Mouse (Mus musculus) mouse embryonic stem cell (cell line): Measurements from ENCODE around the gene Tspan9.

Source experiments
- in situ Hi-C, 2 experiments: fragments of 300-500 bp; cut with MboI; formaldehyde crosslinking; loops; 1 replicate in 1 of 2; 3 replicates in 1 of 2; pipeline ENCODE4 v1.14.3; 2019 to 2020; ENCODE audit warnings: low sequenced_read_pairs in 2 of 2, low pct_unique_long_range_greater_than_20kb in 1 of 2, mixed read lengths in 1 of 2; ENCODE audit not compliant: unreplicated experiment in 1 of 2

The Tspan9 gene

DNA sequence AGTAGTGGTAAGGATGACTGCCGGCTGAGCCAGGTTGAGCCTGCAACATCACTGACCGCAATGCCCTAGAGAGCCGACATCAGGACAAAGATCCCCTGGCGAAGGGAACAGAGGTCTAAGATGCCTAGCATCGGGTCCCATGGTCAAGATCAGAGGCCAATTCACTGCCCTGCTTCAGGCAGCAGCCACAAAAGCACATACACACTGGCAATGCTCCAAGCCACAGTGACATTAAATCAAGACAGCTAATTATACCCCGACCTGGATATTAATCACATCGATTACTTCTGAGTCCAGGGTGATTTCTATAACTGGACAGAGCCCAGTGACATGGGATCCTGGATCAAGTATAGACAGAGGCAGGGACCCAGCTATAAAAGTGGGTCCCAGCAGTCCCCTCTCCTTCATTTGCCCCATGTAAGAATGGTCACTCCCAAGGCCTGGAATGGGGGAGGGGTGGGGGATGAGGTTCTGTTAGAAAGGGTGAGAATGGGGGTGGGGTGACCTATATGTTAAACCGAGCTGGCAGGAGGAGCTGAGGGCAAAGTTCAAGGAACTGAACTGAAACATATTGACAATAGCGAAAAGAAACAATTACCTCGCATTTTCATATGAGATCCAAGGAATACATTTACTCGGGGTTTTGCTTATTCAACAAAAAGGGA, 162.9 kb downstream of the Tspan9 start:
- in situ Hi-C loops, result no loop called here

DNA sequence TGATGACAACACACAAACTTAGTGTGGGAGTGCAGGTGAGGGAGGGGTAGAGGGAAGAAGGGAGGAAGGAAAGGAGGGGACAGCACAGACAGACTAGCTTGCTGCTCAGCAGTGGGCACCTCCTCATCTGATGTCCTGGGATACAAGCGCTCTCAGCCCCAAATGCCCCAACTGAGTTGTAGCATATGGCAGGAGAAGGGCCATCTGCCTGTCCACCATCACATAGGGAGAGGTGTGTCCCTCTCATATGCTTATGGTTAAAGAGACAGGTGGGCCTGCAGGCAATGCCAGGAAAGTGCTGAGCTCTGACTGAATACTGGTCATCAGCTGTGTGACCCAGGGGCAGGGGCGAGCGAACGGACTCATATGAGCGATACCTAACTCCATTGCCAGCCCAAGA, 163.6 kb downstream of the Tspan9 start:
- in situ Hi-C loops, result no loop called here

DNA sequence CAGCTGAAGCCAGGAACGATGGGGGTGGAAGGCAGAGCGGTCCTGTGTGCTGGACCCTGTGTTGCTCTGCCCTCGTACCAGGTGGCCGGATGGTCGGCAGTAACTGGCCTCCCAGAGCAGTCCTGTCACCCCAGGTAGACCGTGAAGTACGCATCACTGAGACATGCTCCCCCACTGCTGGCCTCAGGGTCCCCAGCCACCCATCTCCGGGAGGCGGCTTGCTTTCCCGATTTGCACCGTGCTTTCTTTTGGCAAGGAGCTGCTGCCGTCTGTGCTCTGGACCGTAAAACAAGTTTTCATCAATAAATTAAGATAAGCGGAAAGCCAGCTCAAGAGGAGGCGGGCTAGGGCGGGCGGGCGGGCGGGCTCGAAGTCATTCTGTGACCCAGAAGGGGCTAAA, 164.5 kb downstream of the Tspan9 start:
- in situ Hi-C loops, result no loop called here

DNA sequence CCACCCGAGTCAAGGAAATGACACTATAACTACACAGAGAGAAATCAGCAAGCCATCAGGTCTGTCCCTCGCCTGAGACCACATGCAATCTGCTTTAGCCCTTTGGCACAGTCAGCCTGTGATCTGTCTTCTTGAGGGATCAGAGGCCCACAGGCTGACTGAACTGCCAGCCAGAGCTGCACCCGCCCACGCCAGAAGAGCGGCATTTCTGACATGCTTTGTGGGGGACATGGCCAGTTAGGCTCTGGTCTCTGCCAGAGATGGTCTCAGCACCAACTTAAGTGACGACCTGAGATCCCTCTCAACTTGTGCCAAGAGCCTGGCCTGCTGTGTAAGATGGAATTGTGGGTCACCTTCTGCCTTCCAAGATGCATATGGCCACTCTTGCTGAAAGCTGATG, 166.7 kb downstream of the Tspan9 start:
- in situ Hi-C loops, result no loop called here

DNA sequence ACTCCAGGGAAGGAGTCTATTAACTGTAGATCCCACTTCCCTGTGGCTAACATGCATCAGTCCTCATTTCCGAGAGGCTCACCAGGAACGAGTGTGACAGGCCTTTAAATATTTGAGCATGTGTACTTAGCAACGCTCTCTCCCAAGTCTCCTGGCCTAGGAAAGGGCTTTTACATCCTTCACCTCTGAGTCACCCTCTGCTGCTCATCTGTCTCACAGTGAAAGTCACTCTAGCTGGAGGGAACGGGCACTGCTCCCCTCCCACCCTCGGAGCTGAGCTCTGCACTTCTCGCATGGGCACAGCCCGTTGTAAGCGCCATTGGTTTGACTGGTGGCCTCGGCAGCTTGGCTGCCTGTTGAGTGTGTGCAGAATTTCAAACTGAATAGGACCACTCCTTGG, 169.4 kb downstream of the Tspan9 start:
- in situ Hi-C loops, result no loop called here

DNA sequence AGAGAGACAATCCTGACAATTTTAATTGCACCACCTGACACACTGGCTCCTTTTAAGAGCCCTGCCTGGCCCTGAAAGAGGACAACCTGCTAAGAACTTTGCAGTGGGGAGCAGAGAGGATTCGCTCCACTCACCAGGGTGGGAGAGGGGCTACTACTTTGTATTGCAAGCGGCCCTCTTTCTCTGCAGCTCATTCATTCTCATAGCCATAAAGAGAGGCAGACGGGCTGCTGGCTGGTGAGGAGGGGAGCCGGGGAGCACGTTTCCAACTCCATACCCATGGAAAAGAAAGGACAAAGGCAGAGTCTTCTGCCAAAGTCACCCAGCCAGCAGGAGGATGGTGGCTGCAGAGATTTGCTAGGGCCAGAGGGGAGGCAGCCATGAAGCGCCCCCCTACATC, 169.8 kb downstream of the Tspan9 start:
- in situ Hi-C loops, result no loop called here

DNA sequence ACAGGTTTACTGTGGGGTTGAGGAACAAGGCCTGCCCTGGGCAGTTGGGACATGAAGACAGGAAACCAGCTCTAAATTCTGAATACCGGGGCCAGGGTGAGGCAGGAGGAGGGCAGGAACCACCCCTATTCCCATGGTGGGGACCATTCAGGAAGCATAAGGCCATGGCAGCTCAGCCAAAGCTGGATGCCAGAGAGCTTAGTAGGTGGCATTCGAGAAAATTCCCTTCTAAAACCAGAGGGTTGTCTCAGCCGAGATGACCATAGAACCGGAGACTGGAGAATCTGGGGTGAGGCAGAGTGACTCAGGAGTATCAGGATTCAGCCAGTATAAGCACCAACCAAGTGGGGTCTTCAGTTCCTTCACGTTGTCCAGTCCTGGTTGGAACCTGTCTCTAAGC, 171.5 kb downstream of the Tspan9 start:
- in situ Hi-C loops, result no loop called here

DNA sequence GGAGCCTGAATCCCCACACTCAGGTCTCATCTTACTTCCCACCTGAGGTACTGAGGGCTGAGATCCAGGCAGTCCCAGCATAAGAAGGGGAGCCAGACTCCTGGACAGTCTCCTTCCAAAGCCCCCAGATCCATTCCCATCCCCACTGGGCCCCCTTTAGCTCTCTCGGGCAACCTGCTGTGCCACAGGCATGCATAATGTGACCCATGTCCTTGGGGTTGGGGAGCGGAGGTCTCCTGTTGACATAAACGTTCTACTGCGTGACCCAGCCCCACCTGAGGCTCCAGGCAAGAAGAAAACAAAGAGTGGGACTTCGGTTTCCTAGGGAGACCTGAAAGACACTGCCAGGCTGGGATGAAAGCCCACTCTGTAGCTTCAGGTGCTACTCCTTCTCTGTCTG, 172.5 kb downstream of the Tspan9 start:
- in situ Hi-C loops, result no loop called here

DNA sequence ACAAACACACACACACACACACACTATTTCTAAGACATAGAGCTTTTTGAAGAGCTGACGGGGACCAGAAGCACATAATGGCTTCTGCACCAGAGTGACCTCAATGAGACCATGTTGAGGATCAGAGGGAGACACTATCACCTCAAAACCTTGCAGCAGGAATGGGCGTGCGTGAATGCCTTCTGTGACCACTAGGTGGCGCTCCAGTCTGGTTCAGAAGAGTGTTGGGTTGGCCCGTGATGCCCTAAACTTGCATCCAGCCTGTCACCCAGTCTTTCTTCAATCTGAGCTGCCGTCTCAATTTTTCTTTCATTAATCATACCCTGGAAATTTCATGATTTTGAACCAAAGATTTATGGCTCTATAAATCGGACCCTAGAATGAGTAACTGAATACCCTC, 173.3 kb downstream of the Tspan9 start:
- in situ Hi-C loops, result no loop called here

DNA sequence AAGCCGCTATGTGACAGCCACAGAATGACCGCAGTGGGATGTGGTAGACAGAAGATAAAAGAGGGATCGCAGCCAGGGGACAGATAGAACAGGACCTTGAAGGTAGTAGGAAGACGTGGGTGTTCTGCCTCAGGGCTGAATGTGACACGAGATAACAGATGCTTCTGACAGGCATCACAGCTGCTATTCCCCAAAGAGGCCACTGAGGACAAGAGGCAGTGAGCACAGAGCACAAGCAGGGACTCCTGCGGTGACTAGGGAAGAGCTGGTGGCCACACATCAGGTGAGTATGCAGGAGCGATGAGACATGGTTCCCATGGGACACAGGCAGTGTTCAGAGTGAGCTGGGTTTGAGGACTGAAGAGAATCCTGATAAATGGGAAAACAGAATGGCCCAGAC, 173.7 kb downstream of the Tspan9 start:
- in situ Hi-C loops, result no loop called here

DNA sequence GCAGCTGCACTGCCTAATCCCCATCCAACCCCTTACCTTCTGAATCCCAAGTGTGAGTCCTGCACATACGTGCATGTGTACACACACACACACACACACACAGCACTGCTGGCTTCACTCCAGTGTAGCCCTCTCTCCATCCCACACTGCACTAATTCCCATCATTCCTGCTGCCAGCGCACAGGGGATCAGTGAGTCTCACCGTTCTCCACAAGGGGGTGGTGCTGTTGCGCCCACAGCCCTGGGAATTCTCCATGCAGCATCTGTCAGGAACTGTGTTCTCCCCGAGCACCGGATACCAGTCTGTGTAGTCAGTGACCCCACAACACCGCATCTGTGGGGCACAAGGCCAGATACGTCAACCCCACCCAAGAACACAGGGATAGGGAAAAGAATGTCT, 177.9 kb downstream of the Tspan9 start:
- in situ Hi-C loops, result no loop called here

DNA sequence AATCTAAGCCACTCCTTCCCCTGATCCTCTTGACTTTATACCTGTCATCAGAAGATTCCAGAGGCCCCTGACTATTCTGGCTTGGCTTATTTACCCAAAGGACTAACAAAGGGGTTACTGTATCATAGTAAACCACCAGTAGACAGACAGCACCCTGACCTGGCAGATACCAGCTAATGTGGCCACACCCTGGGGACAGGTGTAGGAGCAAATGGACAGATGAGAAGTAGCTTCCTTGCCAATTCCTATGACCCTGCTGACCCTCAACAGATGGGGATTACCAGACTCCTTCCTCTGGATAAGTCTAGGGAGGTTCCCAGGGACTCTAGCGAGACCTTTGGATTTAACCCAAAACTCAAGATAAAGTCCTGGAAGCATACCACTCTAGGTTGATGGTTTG, 183.2 kb downstream of the Tspan9 start:
- in situ Hi-C loops, result no loop called here

DNA sequence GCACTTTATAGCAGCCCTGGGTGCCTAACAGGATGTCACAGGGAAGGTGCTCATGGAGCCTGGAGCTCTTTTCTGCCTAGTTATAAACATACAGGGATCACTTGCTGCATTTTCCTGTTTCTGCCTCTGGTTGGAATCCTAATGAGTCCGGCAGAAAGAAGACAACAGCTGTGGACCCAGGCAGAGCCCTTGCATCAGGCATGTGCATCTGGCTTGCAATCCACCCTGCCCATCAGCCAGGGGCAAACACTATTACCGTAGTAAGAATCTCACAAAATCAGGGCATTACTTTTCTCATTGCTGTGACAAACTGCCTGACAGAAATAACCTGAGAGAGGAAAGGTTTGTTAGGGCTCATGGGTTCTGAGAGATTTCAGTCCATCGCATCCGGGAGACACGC, 187.2 kb downstream of the Tspan9 start:
- in situ Hi-C loops, result no loop called here

DNA sequence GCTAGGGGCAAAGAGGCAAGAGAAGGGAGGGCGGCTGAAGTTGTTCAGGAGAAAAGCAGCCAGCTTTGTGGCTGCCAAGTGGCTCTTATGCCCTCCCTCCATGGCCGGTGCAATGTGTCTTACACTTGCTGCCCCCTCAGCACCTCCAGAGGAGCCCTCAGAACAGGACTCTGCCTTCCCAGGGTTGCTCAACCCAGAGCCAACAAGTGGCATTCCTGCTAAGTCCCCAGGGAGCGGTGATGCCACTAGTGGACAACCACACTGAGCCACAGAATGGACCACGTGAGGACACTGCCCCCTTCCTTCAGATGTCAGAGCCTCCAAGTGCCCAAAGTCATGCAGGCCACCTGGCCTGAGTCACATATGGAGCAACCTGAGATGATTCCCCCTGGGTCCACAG, 190.3 kb downstream of the Tspan9 start:
- in situ Hi-C loops, result no loop called here

DNA sequence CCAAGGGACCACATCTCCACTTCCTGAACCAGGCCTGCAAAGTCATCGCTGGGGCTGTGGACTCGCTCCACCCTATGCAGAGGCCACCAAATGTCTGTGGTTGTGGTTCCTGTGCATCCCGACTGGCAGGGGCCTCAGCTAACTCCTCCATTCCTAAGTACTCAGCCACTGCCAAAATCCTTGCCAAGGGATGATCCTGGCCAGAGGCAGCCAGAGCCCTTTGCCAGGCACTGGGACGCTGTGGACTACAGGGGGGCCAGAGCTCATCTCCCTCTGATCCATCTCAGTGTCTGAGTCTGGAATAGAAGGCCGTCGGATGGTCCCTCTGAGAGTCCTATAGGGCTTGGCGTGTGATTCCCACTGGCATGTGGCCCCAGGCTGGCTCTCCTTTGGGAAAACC, 193.5 kb downstream of the Tspan9 start:
- in situ Hi-C loops, result no loop called here

DNA sequence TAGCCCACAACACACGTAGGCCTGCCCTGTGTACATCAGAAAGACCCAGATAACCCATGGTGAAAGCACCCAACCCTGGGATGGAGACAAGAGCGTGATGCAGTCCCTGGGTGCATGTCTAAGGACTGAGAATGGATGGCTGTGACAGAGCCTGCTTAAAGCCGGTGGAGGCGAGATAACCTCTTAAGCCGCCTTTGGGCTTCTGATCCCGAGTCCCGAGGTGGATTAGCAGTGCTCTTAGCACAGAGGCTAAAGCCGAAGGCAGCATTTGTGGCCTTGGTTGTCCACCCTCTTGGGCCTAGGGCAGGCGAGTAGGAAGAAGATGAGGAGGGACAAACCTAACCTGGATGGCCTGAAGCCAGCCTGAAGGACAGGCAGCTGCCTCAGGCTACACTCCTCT, 194.7 kb downstream of the Tspan9 start:
- in situ Hi-C loops, result no loop called here

DNA sequence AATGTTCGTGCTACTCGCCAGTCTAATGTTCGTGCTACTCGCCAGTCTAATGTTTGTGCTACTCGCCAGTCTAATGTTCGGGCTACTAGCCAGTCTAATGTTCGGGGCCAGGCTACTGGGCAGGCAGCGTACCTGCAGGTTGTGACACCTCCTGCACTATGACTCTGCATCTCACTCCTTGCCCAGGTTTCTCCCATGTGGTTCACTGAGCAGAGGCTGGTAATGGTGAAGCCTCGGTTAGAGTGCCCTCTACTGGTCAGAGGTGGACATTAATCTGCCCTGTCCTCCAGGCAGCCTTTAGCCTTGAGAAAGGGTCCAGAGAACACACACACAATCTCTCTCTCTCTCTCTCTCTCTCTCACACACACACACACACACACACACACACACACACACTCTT, 197.7 kb downstream of the Tspan9 start:
- in situ Hi-C loops, result no loop called here

DNA sequence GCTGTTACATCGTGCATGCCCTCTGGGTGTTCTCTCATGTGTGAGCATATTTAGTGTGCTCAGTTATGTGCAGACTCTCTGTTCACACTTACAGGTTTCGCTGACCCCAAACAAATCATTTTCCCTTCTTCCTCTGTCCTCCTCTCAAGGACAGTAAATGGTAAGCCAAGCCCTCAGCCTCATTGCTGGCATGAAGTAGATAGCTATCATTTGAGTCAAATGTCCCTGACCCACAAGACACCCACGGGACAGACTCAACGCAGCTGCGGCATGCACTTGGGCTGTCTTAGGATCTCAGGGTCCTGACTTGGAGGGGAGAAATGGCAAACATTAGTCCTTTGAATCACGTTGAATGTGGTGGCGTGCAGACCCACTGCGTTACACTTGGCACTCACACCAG, 201.0 kb downstream of the Tspan9 start:
- in situ Hi-C loops, result no loop called here

DNA sequence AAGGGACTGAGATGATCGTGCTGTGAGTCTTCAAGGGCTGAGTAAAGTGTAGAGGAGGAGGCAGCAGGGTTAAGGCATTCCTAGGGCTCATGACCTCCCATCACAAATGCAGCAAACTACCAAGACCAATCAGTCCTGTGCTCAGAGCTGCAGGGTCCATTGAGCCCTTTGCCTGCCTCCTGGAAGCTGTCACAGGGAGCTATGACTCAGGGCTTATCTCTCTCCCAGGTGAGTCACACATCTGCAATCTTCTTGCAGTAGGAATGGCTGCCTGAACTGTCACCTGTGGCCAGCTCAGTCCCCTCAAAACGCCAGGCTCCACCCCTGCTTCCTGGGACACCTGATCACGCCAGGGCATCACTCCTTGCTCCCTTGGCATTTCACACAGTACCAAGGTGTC, 208.3 kb downstream of the Tspan9 start:
- in situ Hi-C loops, result no loop called here

DNA sequence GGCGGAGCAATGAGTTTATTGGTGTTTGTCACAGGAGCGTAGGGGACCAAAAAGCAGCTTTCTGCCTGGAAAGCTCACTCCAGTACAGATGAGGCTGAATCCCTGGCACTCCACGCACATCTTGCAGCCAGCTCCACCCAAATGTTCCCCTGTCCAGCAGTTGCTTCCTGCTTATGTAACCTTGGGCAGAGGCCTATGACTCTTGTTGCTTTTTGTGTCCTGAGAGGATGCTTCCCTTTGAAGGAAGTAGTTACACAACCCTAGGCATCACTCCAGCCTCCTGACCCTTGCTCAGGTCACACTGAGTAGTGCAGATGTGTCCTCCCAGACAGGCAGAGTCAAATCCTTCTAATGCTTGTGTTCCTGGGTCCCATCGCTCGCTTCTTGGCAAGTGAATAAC, 209.6 kb downstream of the Tspan9 start:
- in situ Hi-C loops, result no loop called here

DNA sequence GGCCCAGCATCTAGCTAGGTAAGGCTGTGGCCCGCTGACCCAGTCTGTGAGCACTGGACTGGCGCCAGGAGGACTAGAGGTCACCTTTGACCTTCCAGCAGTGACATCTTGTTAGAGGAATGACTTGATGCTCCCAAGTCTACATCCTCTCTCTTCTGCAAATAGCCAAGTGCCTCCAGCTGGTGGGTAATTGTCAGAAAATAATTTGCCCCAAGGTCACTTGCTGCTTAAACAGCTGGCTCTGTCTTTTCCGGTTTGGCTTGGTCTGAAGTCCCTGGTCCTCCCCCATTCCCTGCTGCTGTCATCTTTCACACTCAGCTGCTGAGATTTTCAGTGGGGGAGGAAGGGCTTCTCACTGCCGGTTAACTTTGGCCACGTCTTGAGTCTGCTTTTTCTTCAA, 210.7 kb downstream of the Tspan9 start:
- in situ Hi-C loops, result no loop called here
